Mouse (Mus musculus) embryonic facial prominence, embryonic 14.5 days (tissue): ENCODE measurements around the gene Clmp. TPM values are rescaled to one million over a fixed set of nuclear protein-coding genes. Genes with fewer than 3 reads are reported as not detected.
"Not testable (repeated sequence)": the region's sequence is repeated elsewhere in the genome, so short reads cannot be mapped to it uniquely, and the experiment has no call there.

ENCODE experiments used
- ATAC-seq: fragments of 200-750 bp; cut with Nextera tagmentation; 2 replicates; pipeline ENCODE4 v1.8.0; 2017; ENCODE audit warnings: low read depth, moderate number of reproducible peaks, moderate TSS enrichment
- DNase-seq: peaks from one replicate; pipeline ENCODE4 v3.0.0-alpha.2; 2015; ENCODE audit warnings: low spot score
- H3K27ac ChIP-seq: fragments of 300-500 bp; sonication (generic); replicated peaks from 2 replicates; pipeline ENCODE4 v1.5.1; 2014; ENCODE audit warnings: low read depth, mild to moderate bottlenecking, low read length, moderate library complexity
- H3K27me3 ChIP-seq: fragments of 300-500 bp; sonication (generic); replicated peaks from 2 replicates; pipeline ENCODE4 v1.6.1; 2014; ENCODE audit warnings: low read length; ENCODE audit not compliant: control insufficient read depth, insufficient read depth
- H3K36me3 ChIP-seq: fragments of 300-500 bp; sonication (generic); 2 replicates; pipeline ENCODE4 v1.6.1; 2014; ENCODE audit warnings: low read length, mixed read lengths; ENCODE audit not compliant: control insufficient read depth, insufficient read depth
- H3K4me1 ChIP-seq: fragments of 300-500 bp; sonication (generic); 2 replicates; pipeline ENCODE4 v1.6.1; 2014; ENCODE audit warnings: antibody characterized with exemption, low read length; ENCODE audit not compliant: control insufficient read depth, insufficient read depth
- H3K4me2 ChIP-seq: fragments of 300-500 bp; sonication (generic); 2 replicates; pipeline ENCODE4 v1.6.1; 2014; ENCODE audit warnings: low read depth, mild to moderate bottlenecking, low read length, moderate library complexity, mixed read lengths
- H3K4me3 ChIP-seq: fragments of 300-500 bp; sonication (generic); 2 replicates; pipeline ENCODE4 v1.5.1; 2014; ENCODE audit warnings: low read depth, mild to moderate bottlenecking, low read length
- H3K9ac ChIP-seq: fragments of 300-500 bp; sonication (generic); 2 replicates; pipeline ENCODE4 v1.6.1; 2014; ENCODE audit warnings: low read depth, mild to moderate bottlenecking, low read length, moderate library complexity, mixed read lengths
- H3K9me3 ChIP-seq: fragments of 300-500 bp; sonication (generic); 2 replicates; pipeline ENCODE4 v1.6.1; 2016; ENCODE audit warnings: low read length; ENCODE audit not compliant: control insufficient read depth
- WGBS: fragments of 180-500 bp; shearing (Covaris S2); extraction: QIAGEN DNeasy Blood & Tissue Kit; methylation state at CpG from one replicate; pipeline ENCODE4 v1.1.7; 2014; 5-methylcytosine and 5-hydroxymethylcytosine counted together
- polyA plus RNA-seq: library from polyadenylated mRNA; unstranded; fragments of >200 nt; fragmentation: Nextera tagmentation; extraction: Ambion mirVana; gene quantifications from 2 replicates; pipeline ENCODE4 v1.2.1, GENCODE M21; 2014

Clmp gene
- polyA plus RNA-seq, 1 experiment from 2014 or later: 51.2 TPM

DNA sequence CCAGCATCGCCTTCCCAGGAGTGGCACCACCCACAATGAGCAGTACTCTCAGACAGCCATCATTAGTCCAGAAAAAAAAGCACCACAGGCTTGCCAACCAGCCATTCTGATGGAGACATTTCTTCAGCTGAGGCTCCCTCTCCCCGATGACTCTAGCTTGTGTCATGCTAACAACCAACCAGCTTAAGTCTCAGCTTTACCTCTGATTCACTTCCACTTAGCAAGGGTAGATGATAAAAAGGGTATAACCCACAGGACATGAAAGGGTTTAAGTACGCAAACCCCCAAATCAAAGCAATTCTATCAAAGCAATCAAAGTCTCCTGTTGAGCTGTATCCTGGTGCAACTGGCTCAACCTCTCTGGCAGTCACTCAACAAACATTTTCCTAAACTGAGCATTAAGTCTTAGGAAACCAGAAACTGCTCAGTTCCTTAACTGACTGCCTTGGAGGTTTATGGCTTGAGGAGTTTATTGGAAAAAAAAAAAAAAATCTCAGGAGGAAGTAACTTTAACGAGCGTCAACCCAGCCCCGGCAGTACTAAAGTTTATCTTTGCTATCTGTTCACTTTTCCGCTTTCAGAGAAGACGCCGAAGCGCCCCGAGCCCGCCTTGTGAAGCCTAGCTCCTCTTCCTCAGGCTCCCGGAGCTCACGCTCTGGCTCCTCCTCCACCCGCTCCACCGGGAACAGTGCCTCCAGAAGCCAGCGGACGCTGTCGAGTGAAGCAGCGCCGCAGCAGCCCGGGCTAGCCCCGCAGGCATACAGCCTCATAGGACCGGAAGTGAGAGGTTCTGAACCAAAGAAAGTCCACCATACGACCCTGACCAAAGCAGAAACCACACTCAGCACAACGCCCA is 96.2 kb downstream of the Clmp start:
- DNase-seq: no peak
- 42% methylated on average over 26 of the region's 26 CpGs for WGBS

DNA sequence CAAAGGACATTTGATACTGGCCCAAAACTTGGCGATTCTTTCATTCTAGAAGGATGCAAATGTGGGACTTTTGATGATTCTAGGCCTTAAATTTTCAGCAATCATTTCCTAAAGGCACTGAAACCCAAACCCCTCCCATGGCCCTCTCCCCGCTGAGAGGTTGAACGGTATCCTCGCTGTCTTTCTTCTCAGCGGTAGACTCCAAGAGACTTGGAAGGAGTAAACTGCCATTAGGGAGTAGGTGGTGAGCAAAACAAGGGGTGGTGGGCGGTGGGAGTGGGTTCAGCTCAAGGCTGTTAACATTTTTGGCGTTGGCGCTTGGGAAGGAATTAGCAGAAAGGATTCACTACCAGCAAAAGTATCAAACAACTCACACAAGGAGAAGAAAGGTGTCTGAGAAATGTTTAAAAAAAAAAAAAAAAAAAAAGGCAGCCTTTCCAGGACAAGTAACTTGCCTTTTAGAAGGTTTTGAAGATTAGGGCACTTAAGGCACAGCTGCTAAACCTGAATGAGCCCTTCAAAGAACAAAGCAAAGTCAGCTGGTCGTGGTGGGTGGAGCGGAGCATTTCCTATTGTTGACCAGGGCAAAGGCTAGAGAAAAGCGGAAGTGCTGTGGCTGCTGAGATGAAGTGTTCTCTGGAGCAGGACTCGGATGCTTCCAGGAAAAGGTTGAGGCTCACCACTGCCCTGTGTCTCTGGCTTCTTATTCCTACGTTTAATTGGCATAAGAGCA is 98.0 kb downstream of the Clmp start:
- Histone ChIP-seq H3K4me2 (0 out of 2 replicates have a peak overlapping the region, but pooled peaks have one; percentile 5), H3K27me3 (no peaks in the 10 kb centered on the region), H3K36me3 (peaks cover 24% of the 10 kb centered on the region), H3K9me3 (no peaks in the 10 kb centered on the region), H3K4me3 (no peak overlapping the region), H3K4me1 (peaks cover 14% of the 10 kb centered on the region; the same call in 1 of the 2 replicates), H3K27ac (peak overlapping the region; percentile 66), H3K9ac (no peak overlapping the region)
- 0 out of 2 replicates have a peak, but pooled peaks have one; percentile 24 for ATAC-seq
- peak; percentile 77 for DNase-seq
- 14% methylated on average over 13 of the region's 13 CpGs for WGBS

More for the DNA sequence above, 96.2 kb downstream of the Clmp start:
- Histone ChIP-seq H3K4me1 (peaks cover 14% of the 10 kb centered on the region; the same call in 1 of the 2 replicates), H3K4me2 (peak overlapping the region; percentile 11; the same call in 1 of the 2 replicates), H3K9me3 (no peaks in the 10 kb centered on the region), H3K27me3 (no peaks in the 10 kb centered on the region), H3K36me3 (peaks cover 24% of the 10 kb centered on the region), H3K27ac (peak overlapping the region; percentile 35; the same call in 1 of the 2 replicates), H3K9ac (peak overlapping the region; percentile 20; the same call in 1 of the 2 replicates), H3K4me3 (no peak overlapping the region)
- ATAC-seq: no peak

DNA sequence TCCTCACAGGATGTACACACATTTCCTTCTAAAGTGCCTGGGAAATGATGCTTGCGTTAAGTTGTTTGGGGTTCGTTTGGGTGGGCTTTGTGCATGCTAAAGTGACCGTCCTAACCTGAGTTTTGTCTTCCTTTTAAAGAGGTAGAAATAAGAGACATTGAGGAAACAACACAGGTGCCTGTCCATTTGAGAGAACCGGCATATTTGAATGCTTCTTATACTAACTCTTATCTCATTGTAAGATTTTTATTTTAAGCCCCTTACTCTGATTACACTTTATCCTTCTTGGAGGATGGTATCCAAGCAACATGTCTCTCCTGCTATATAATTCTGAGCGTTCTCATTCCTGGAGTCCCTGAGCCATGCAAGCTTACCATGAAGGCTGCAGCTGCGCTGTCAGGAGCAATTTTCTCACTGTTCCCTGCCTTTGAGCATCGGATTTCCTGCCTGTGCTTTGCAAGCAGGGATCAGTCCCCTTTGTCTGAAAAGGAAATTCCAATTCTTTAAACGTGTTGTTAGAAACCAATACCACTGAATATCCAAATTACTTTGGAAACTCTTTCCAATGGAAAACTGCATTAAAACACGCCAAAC is 98.7 kb downstream of the Clmp start:
- ATAC-seq: peak; percentile 89
- peaks cover 24% of the 10 kb centered on the region for H3K36me3 ChIP-seq
- 0 out of 2 replicates have a peak overlapping the region, but pooled peaks have one; percentile 5 for H3K4me2 ChIP-seq
- no peak overlapping the region for H3K4me3 ChIP-seq
- no peaks in the 10 kb centered on the region for H3K27me3 ChIP-seq
- no peak overlapping the region for H3K9ac ChIP-seq
- peak overlapping the region; percentile 66 for H3K27ac ChIP-seq
- H3K4me1 ChIP-seq: peaks cover 14% of the 10 kb centered on the region; the same call in 1 of the 2 replicates
- H3K9me3 ChIP-seq: no peaks in the 10 kb centered on the region
- DNase-seq: peak; percentile 92
- 12% methylated on average over 9 of the region's 9 CpGs for WGBS

DNA sequence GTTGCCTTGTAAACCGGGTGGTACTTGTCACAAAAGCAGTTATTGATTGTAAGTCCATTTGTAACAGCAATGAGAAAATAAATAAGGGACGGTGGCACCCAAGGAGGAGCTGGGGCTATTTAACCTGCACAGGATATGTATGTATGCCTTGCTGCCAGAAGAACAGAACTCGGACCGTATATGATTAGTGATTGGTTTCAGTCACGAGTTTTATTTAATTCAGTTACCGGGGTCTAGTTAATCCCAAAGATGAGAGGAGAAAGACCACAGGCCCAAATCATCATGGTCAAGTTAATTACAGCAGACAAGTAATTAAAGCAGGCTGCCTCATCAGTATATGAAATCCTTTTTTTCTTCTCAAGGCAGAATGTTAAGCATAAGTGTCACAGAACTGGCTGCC is 99.7 kb downstream of the Clmp start:
- Histone ChIP-seq H3K4me3 (no peak overlapping the region), H3K9me3 (no peaks in the 10 kb centered on the region), H3K9ac (no peak overlapping the region), H3K36me3 (peaks cover 18% of the 10 kb centered on the region), H3K27ac (no peak overlapping the region), H3K4me1 (peaks cover 14% of the 10 kb centered on the region; the same call in 1 of the 2 replicates), H3K27me3 (no peaks in the 10 kb centered on the region), H3K4me2 (no peak overlapping the region)
- WGBS: 52% methylated on average over 6 of the region's 6 CpGs
- ATAC-seq: no peak
- DNase-seq: no peak

DNA sequence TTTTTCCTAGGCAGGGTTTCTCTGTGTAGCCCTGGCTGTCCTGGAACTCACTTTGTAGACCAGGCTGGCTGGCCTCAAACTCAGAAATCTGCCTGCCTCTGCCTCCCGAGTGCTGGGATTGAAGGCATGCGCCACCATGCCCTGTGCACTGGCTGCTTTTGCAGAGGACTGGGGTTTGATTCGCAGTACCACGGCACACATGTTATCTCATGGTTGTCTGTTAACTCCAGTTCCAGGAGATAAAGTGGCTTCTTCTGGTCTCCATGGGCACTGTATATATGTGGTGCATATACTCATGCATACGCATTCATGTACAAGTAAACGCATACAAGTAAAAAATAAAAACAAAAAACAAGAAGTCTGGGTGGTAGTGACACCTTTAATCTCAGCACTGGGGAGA is 101.1 kb downstream of the Clmp start:
- H3K4me2 ChIP-seq, H3K27me3 ChIP-seq, DNase-seq, H3K4me3 ChIP-seq, H3K9me3 ChIP-seq, ATAC-seq, H3K36me3 ChIP-seq, H3K27ac ChIP-seq, H3K9ac ChIP-seq: not testable (repeated sequence)
- 98% methylated on average over 6 of the region's 6 CpGs for WGBS
- peaks cover 14% of the 10 kb centered on the region; the same call in 1 of the 2 replicates for H3K4me1 ChIP-seq

DNA sequence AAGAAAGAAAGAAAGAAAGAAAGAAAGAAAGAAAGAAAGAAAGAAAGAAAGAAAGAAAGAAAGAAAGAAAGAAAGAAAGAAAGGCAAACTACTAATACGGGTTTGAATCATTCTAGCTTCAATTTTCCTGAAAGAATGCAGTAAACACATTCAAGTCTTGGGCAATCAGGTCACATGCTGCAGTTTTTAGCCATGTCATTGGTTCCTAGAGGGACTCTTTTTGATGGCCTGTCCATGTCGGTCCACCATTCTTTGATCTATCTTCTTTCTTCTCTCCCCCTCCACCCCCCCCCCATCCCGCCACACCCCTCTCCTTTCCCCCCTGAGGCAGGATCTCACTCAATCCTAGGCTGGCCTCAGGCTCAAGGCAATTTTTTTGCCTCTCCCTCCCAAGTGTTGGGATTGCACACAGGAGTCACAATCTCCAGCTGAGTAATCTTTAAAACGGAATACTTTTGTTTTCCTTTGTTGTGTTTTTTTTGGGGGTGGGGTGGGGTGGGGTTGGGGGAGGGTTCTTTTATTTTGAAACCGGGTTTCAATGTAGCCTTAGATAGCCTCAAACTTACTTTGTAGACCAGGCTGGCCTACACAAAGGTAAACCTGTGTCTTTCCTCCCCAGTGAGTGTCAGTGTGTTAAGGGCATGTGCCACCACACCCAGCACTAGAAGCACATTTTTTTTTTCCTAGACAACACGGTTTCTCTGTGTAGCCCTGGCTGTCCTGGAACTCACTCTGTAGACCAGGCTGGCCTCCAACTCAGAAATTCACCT is 106.3 kb downstream of the Clmp start:
- no peak for DNase-seq
- no peak overlapping the region for H3K9ac ChIP-seq
- WGBS: 71% methylated on average over 6 of the region's 6 CpGs
- no peak overlapping the region for H3K27ac ChIP-seq
- H3K9me3 ChIP-seq: no peaks in the 10 kb centered on the region
- no peaks in the 10 kb centered on the region for H3K4me1 ChIP-seq
- no peak overlapping the region for H3K4me3 ChIP-seq
- H3K4me2 ChIP-seq: no peak overlapping the region
- ATAC-seq: no peak
- H3K27me3 ChIP-seq: no peaks in the 10 kb centered on the region
- no peaks in the 10 kb centered on the region for H3K36me3 ChIP-seq

DNA sequence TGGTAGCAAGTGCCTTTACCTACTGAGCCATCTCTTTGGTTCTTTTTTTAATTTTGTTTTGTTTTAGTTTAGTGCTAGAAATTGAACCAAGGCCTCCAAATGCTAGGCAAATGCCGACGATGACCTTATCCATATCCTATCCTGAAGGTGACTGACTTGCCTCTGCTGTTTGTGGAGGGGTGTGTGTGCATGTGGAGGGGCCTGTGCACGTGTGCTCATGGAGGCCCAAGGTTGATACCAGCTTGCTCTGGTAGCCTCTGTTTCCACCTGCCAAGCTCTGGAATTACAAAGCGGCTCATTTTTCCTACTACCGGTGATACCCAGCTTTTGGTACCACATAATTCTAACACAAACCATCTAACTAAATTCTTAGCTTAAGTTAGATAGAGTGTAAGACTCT is 107.8 kb downstream of the Clmp start:
- DNase-seq (no peak), ATAC-seq (no peak)
- WGBS: 94% methylated on average over 5 of the region's 5 CpGs
- no peaks in the 10 kb centered on the region for H3K36me3 ChIP-seq
- no peaks in the 10 kb centered on the region for H3K9me3 ChIP-seq
- no peak overlapping the region for H3K4me2 ChIP-seq
- no peak overlapping the region for H3K27ac ChIP-seq
- no peak overlapping the region for H3K9ac ChIP-seq
- H3K4me1 ChIP-seq: no peaks in the 10 kb centered on the region
- H3K4me3 ChIP-seq: no peak overlapping the region
- H3K27me3 ChIP-seq: no peaks in the 10 kb centered on the region

DNA sequence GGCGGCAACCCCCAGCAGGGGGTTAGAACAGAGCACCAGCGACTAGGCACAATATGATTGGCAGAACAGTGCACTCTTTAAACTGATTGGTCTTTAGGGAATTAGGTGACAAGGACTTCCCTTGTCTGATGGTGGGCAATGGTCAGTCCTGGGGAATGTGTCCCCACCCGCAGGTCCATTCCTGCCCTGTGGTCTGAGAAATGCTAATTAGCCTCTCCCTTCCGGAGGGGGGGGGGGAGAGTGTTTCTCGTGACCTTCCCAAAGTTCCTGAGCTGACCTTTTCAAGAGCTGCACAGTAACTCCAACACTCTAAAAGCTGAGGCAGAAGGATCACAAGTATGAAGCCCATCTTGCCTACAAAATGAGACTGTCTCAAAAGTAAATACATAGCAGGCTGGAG is 108.5 kb downstream of the Clmp start:
- DNase-seq: no peak
- no peaks in the 10 kb centered on the region for H3K36me3 ChIP-seq
- H3K27me3 ChIP-seq: no peaks in the 10 kb centered on the region
- H3K9ac ChIP-seq: no peak overlapping the region
- H3K27ac ChIP-seq: no peak overlapping the region
- no peak overlapping the region for H3K4me2 ChIP-seq
- H3K9me3 ChIP-seq: no peaks in the 10 kb centered on the region
- ATAC-seq: no peak
- no peak overlapping the region for H3K4me3 ChIP-seq
- WGBS: 28% methylated on average over 5 of the region's 5 CpGs
- H3K4me1 ChIP-seq: 0 out of 2 replicates have a peak, but pooled peaks cover 3% of the 10 kb centered on the region
